Mouse (Mus musculus) urinary bladder, adult 2 months (tissue): ENCODE results near the gene Ccdc36. TPM values are rescaled to one million over a fixed set of nuclear protein-coding genes. Genes with fewer than 3 reads are reported as not detected.

Experiments used
- DNase-seq: peaks from one replicate; pipeline ENCODE4 v3.0.0; 2022; ENCODE audit warnings: low spot score
- polyA plus RNA-seq: library from polyadenylated mRNA; depleted of rRNA; stranded (reverse); fragments of >200 nt; gene quantifications from 2 replicates; pipeline ENCODE4 v1.2.3, GENCODE M21; 2012; rRNA removed

The Ccdc36 gene
- polyA plus RNA-seq, 1 experiment = 0.06 TPM

DNA sequence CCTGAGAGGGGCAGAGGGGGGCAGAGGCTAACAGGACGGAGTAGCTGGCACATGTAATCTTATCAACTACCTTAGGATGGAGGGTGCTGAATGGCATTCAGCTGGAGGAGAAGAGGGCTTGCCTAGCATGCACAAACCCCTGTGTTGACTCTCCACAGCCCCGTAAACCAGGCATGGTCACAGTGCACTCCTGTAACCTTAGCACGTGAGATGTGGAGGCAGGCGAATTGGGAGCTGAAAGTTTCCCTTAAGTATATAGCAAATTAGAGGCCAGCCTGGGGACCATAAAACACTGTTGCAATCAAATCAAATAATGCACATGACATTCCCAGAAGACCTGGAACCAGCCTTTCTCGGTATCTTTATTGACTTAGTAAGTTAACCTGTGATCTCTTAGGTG is 49.5 kb downstream of the Ccdc36 start:
- DNase-seq = no peak

- DNase-seq = no peak
These were observed 50.0 kb downstream of the Ccdc36 start for GRCm38 (mm10) chr9:108378234-108378633.

Other genes with a start within 250 kb of the Ccdc36 start
- gene Bsn, start 238.1 kb downstream of the Ccdc36 start, polyA plus RNA-seq = 0.41 and 0.44 TPM in 2 replicates
- gene Dag1, start 164.5 kb downstream of the Ccdc36 start, polyA plus RNA-seq = 38.3 and 71.9 TPM in 2 replicates
- gene Nicn1, start 138.1 kb downstream of the Ccdc36 start, polyA plus RNA-seq = 32.8 and 39.3 TPM in 2 replicates
- gene Amt, start 131.6 kb downstream of the Ccdc36 start, polyA plus RNA-seq = 34.0 and 35.5 TPM in 2 replicates
- gene Rhoa, start 122.4 kb downstream of the Ccdc36 start, polyA plus RNA-seq = 304 and 339 TPM in 2 replicates
- gene Tcta, start 122.3 kb downstream of the Ccdc36 start, polyA plus RNA-seq = 80.0 and 107 TPM in 2 replicates
- 703 and 735 TPM in 2 replicates for gene Gpx1, start 89.6 kb downstream of the Ccdc36 start, polyA plus RNA-seq
- 64.1 and 77.6 TPM in 2 replicates for gene Usp4, start 80.6 kb downstream of the Ccdc36 start, polyA plus RNA-seq
- 0.22 and 0.39 TPM in 2 replicates for gene 1700102P08Rik, start 35.7 kb downstream of the Ccdc36 start, polyA plus RNA-seq
- gene BC048562, start 8.0 kb upstream of the Ccdc36 start, polyA plus RNA-seq = not detected in 2 replicates
- 24.5 and 25.9 TPM in 2 replicates for gene Ccdc71, start 32.0 kb upstream of the Ccdc36 start, polyA plus RNA-seq
- 83.4 and 103 TPM in 2 replicates for gene Klhdc8b, start 33.1 kb upstream of the Ccdc36 start, polyA plus RNA-seq
- gene Lamb2, start 51.3 kb upstream of the Ccdc36 start, polyA plus RNA-seq = 147 and 181 TPM in 2 replicates
- gene Usp19, start 62.1 kb upstream of the Ccdc36 start, polyA plus RNA-seq = 133 and 144 TPM in 2 replicates
- 145 and 162 TPM in 2 replicates for gene Qars, start 79.2 kb upstream of the Ccdc36 start, polyA plus RNA-seq
- 81.8 and 89.8 TPM in 2 replicates for gene Qrich1, start 88.3 kb upstream of the Ccdc36 start, polyA plus RNA-seq
- 93.9 and 106 TPM in 2 replicates for gene Impdh2, start 131.8 kb upstream of the Ccdc36 start, polyA plus RNA-seq
- 26.2 and 33.6 TPM in 2 replicates for gene Ndufaf3, start 138.9 kb upstream of the Ccdc36 start, polyA plus RNA-seq
- 120 and 184 TPM in 2 replicates for gene Dalrd3, start 141.4 kb upstream of the Ccdc36 start, polyA plus RNA-seq
- 48.9 and 59.1 TPM in 2 replicates for gene Wdr6, start 150.3 kb upstream of the Ccdc36 start, polyA plus RNA-seq
- gene P4htm, start 169.2 kb upstream of the Ccdc36 start, polyA plus RNA-seq = 21.6 and 21.7 TPM in 2 replicates
- gene Arih2, start 220.9 kb upstream of the Ccdc36 start, polyA plus RNA-seq = 41.1 and 46.2 TPM in 2 replicates
- 28.1 and 29.4 TPM in 2 replicates for gene Slc25a20, start 233.6 kb upstream of the Ccdc36 start, polyA plus RNA-seq